8 mouse cellular contexts compared by ENCODE assay signal in the genomic region with DNA sequence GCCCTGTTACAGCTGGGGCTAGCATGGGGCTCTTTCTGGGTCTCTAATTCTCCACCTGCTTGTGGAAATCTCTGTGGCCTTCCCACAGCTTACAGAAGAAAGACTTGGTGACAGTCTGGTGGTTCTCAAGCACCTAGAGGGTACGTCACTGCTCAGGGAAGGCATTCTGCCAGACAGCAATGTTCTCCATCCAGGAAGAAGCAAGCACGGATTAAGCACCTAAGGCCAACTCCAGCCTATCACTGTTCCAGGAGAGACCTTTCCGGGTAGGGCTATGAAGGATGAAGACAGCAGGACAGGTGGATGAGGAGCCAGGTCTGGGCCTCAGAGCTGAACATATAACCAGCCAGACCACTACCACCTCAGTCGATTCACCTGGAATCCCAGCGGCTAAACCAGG. TPM values are rescaled to one million over a fixed set of nuclear protein-coding genes. Genes with fewer than 3 reads are reported as not detected.
A peak's percentile ranks its signal among the peaks of the same experiment; 100 is the strongest.
DNase-seq lines count a peak whose midpoint lies in the region; ATAC-seq and TF ChIP-seq lines count a peak whose summit lies in the region.

No protein-coding gene starts in this region.

- H3K4me2 ChIP-seq in limb, embryonic 12.5 days = peak overlapping the region; percentile 95
- H3K4me2 ChIP-seq in neural tube, embryonic 14.5 days (ENCODE audit: low read depth, low read length) = peak overlapping the region; percentile 87

- no peaks in the 10 kb centered on the region for H3K27me3 ChIP-seq in limb, embryonic 12.5 days
- H3K27me3 ChIP-seq in neural tube, embryonic 14.5 days (ENCODE audit: control insufficient read depth, insufficient read depth, low read length) = no peaks in the 10 kb centered on the region

- peak overlapping the region; percentile 84; the same call in 1 of the 2 replicates for H3K27ac ChIP-seq in left cerebral cortex, adult 2 months
- H3K27ac ChIP-seq in embryonic fibroblast, embryonic 13.5 days (ENCODE audit: insufficient read depth, low read length) = no peak overlapping the region
- no peak overlapping the region for H3K27ac ChIP-seq in limb, embryonic 12.5 days
- H3K27ac ChIP-seq in neural tube, embryonic 14.5 days (ENCODE audit: low read depth, low read length) = no peak overlapping the region

- intact Hi-C loops in left cerebral cortex, adult 2 months (cut with DNase I) = loop anchor here (2.0 kb wide), 1 partner anchor 40 kb away; no protein-coding TSS in a partner anchor
- intact Hi-C loops in left cerebral cortex, postnatal 14 days (cut with DNase I) = no loop called here

- peaks cover 12% of the 10 kb centered on the region; the same call in 1 of the 2 replicates for H3K4me1 ChIP-seq in embryonic fibroblast, embryonic 13.5 days (ENCODE audit: control insufficient read depth, insufficient read depth, low read length)
- H3K4me1 ChIP-seq in limb, embryonic 12.5 days (replicated peaks) = peaks cover 39% of the 10 kb centered on the region
- H3K4me1 ChIP-seq in neural tube, embryonic 14.5 days (ENCODE audit: control insufficient read depth, insufficient read depth, low read length) = peaks cover 36% of the 10 kb centered on the region

- ATAC-seq in limb, embryonic 12.5 days (ENCODE audit: insufficient number of reproducible peaks, insufficient read depth, low FRiP score, low TSS enrichment, low read depth) = no peak
- ATAC-seq in neural tube, embryonic 14.5 days (ENCODE audit: low read depth) = no peak

- H3K9me3 ChIP-seq in limb, embryonic 12.5 days = no peaks in the 10 kb centered on the region
- no peaks in the 10 kb centered on the region for H3K9me3 ChIP-seq in neural tube, embryonic 14.5 days (ENCODE audit: control insufficient read depth, low read length)

- peaks cover 16% of the 10 kb centered on the region for H3K36me3 ChIP-seq in limb, embryonic 12.5 days
- H3K36me3 ChIP-seq in neural tube, embryonic 14.5 days (ENCODE audit: control insufficient read depth, insufficient read depth, low read length) = no peaks in the 10 kb centered on the region

- WGBS in limb, embryonic 12.5 days = 43% methylated on average over 5 of the region's 5 CpGs
- 46% methylated on average over 5 of the region's 5 CpGs for WGBS in neural tube, embryonic 14.5 days

- peak overlapping the region; percentile 93 for H3K4me3 ChIP-seq in left cerebral cortex, adult 2 months
- H3K4me3 ChIP-seq in embryonic fibroblast, embryonic 13.5 days (ENCODE audit: insufficient read depth, low read length) = peak overlapping the region; percentile 44; the same call in 1 of the 2 replicates
- H3K4me3 ChIP-seq in limb, embryonic 12.5 days (replicated peaks) = peak overlapping the region; percentile 67
- H3K4me3 ChIP-seq in neural tube, embryonic 14.5 days (ENCODE audit: low read depth, low read length) = peak overlapping the region; percentile 73

- no peak for DNase-seq in left cerebral cortex, adult 2 months (ENCODE audit: extremely low spot score in 1 of 2, low spot score in 2 of 2)
- DNase-seq in left cerebral cortex, adult 8-10 months (ENCODE audit: low spot score in 2 of 2) = no peak
- DNase-seq in left cerebral cortex, postnatal 14 days (ENCODE audit: low spot score in 2 of 2) = no peak
- no peak for DNase-seq in left cerebral cortex, adult 9 months (ENCODE audit: low spot score in 2 of 2)
- no peak for DNase-seq in kidney, postnatal 10 days

- TF ChIP-seq CTCF in left cerebral cortex, adult 2 months (IDR thresholded peaks at IDR 0.05) = no peak
- no peak for TF ChIP-seq CTCF in embryonic fibroblast, embryonic 13.5 days (IDR thresholded peaks at IDR 0.05; ENCODE audit: borderline replicate concordance, insufficient read depth, low read length)

- TF ChIP-seq POLR2A in embryonic fibroblast, embryonic 13.5 days (IDR thresholded peaks at IDR 0.05; ENCODE audit: low read depth, low read length) = no peak

- H3K9ac ChIP-seq in limb, embryonic 12.5 days (replicated peaks) = peak overlapping the region; percentile 80
- peak overlapping the region; percentile 78 for H3K9ac ChIP-seq in neural tube, embryonic 14.5 days (replicated peaks; ENCODE audit: low read depth, low read length)

RNA-seq across cellular contexts. Expression of a gene that starts 0.9 kb away (rescaled TPM):
- 10 to 100 TPM; 11.2 to 16.6 TPM for total RNA-seq in left cerebral cortex, adult 2 months (2021)
- 10 to 100 TPM; 13.7 to 15.9 (median 14.6) TPM for total RNA-seq in left cerebral cortex, adult 8-10 months (2022)
- 1.5 and 1.6 TPM in 2 replicates for polyA plus RNA-seq in embryonic fibroblast, embryonic 13.5 days (2011; ENCODE audit: insufficient read length, low read depth, missing spikeins)
- polyA plus RNA-seq in limb, embryonic 12.5 days (2016; fragmentation: Nextera tagmentation; extraction: Ambion mirVana) = 11.5 and 15.2 TPM in 2 replicates
- 16.8 and 18.3 TPM in 2 replicates for polyA plus RNA-seq in neural tube, embryonic 14.5 days (2014; fragmentation: Nextera tagmentation; extraction: Ambion mirVana)
- 10 to 100 TPM; 14.7 to 15.8 TPM for total RNA-seq in left cerebral cortex, postnatal 14 days (2021)

RNA-seq across cellular contexts. Expression of a gene that starts 1.1 kb away (rescaled TPM):
- total RNA-seq in left cerebral cortex, adult 2 months (2021) = 10 to 100 TPM in 1 of 2 experiments, 1 to 10 TPM in 1; 9.1 to 11.9 TPM
- total RNA-seq in left cerebral cortex, adult 8-10 months (2022) = 10 to 100 TPM in 2 of 4 experiments, 1 to 10 TPM in 2; 9.4 to 11.4 (median 10.4) TPM
- polyA plus RNA-seq in embryonic fibroblast, embryonic 13.5 days (2011; ENCODE audit: insufficient read length, low read depth, missing spikeins) = 6.6 and 8.6 TPM in 2 replicates
- 15.5 and 18.0 TPM in 2 replicates for polyA plus RNA-seq in limb, embryonic 12.5 days (2016; fragmentation: Nextera tagmentation; extraction: Ambion mirVana)
- polyA plus RNA-seq in neural tube, embryonic 14.5 days (2014; fragmentation: Nextera tagmentation; extraction: Ambion mirVana) = 8.2 and 9.4 TPM in 2 replicates
- total RNA-seq in left cerebral cortex, postnatal 14 days (2021) = 1 to 10 TPM; 7.3 to 8.3 TPM

RNA-seq across cellular contexts. Expression of a gene that starts 42.0 kb away (rescaled TPM):
- 10 to 100 TPM; 51.1 to 51.9 TPM for total RNA-seq in left cerebral cortex, adult 2 months (2021)
- 10 to 100 TPM; 44.9 to 46.7 (median 46.1) TPM for total RNA-seq in left cerebral cortex, adult 8-10 months (2022)
- 71.2 and 73.8 TPM in 2 replicates for polyA plus RNA-seq in embryonic fibroblast, embryonic 13.5 days (2011; ENCODE audit: insufficient read length, low read depth, missing spikeins)
- 23.8 and 24.0 TPM in 2 replicates for polyA plus RNA-seq in limb, embryonic 12.5 days (2016; fragmentation: Nextera tagmentation; extraction: Ambion mirVana)
- 14.9 and 15.2 TPM in 2 replicates for polyA plus RNA-seq in neural tube, embryonic 14.5 days (2014; fragmentation: Nextera tagmentation; extraction: Ambion mirVana)
- 10 to 100 TPM; 46.3 to 47.9 TPM for total RNA-seq in left cerebral cortex, postnatal 14 days (2021)

RNA-seq across cellular contexts. Expression of a gene that starts 58.6 kb away (rescaled TPM):
- total RNA-seq in left cerebral cortex, adult 2 months (2021) = 10 to 100 TPM; 10.2 to 13.4 TPM
- total RNA-seq in left cerebral cortex, adult 8-10 months (2022) = 10 to 100 TPM in 2 of 4 experiments, 1 to 10 TPM in 2; 7.9 to 12.9 (median 10.2) TPM
- 2.8 and 4.8 TPM in 2 replicates for polyA plus RNA-seq in embryonic fibroblast, embryonic 13.5 days (2011; ENCODE audit: insufficient read length, low read depth, missing spikeins)
- 8.8 and 11.1 TPM in 2 replicates for polyA plus RNA-seq in limb, embryonic 12.5 days (2016; fragmentation: Nextera tagmentation; extraction: Ambion mirVana)
- polyA plus RNA-seq in neural tube, embryonic 14.5 days (2014; fragmentation: Nextera tagmentation; extraction: Ambion mirVana) = 4.5 and 5.0 TPM in 2 replicates
- 1 to 10 TPM; 7.4 TPM for total RNA-seq in left cerebral cortex, postnatal 14 days (2021)

RNA-seq across cellular contexts. Expression of a gene that starts 59.2 kb away (rescaled TPM):
- 10 to 100 TPM; 84.8 to 86.0 TPM for total RNA-seq in left cerebral cortex, adult 2 months (2021)
- 10 to 100 TPM; 76.5 to 92.1 (median 83.0) TPM for total RNA-seq in left cerebral cortex, adult 8-10 months (2022)
- 80.1 and 83.5 TPM in 2 replicates for polyA plus RNA-seq in embryonic fibroblast, embryonic 13.5 days (2011; ENCODE audit: insufficient read length, low read depth, missing spikeins)
- polyA plus RNA-seq in limb, embryonic 12.5 days (2016; fragmentation: Nextera tagmentation; extraction: Ambion mirVana) = 97.0 and 98.2 TPM in 2 replicates
- polyA plus RNA-seq in neural tube, embryonic 14.5 days (2014; fragmentation: Nextera tagmentation; extraction: Ambion mirVana) = 102 and 110 TPM in 2 replicates
- total RNA-seq in left cerebral cortex, postnatal 14 days (2021) = 10 to 100 TPM; 90.7 to 93.2 TPM
